Mouse (Mus musculus): ENCODE results near the gene Nup50.

The Nup50 gene

GRCm38 (mm10) chr15:84950053-84950452 is 26.8 kb downstream of the Nup50 start:
- DNase-seq (ENCODE audit: low spot score in 2 of 2), result no peak

- no peak for DNase-seq (ENCODE audit: low spot score in 2 of 2)
Measured at GRCm38 (mm10) chr15:84953259-84953658, 30.0 kb downstream of the Nup50 start.

GRCm38 (mm10) chr15:84957851-84958250 is 34.6 kb downstream of the Nup50 start:
- DNase-seq (ENCODE audit: low spot score in 2 of 2), result no peak

- DNase-seq (ENCODE audit: low spot score in 2 of 2), result no peak
Measured at GRCm38 (mm10) chr15:84958331-84958730, 35.1 kb downstream of the Nup50 start.

- DNase-seq (ENCODE audit: low spot score in 2 of 2), result no peak
Measured at GRCm38 (mm10) chr15:84959891-84960290, 36.7 kb downstream of the Nup50 start.

GRCm38 (mm10) chr15:84960692-84961091 is 37.5 kb downstream of the Nup50 start:
- no peak for DNase-seq (ENCODE audit: low spot score in 2 of 2)

- DNase-seq (ENCODE audit: low spot score in 2 of 2), result no peak
Measured at GRCm38 (mm10) chr15:84962518-84962917, 39.3 kb downstream of the Nup50 start.

GRCm38 (mm10) chr15:84964771-84965170 is 41.6 kb downstream of the Nup50 start:
- no peak for DNase-seq (ENCODE audit: low spot score in 2 of 2)

GRCm38 (mm10) chr15:84965575-84966360 is 42.6 kb downstream of the Nup50 start:
- DNase-seq (ENCODE audit: low spot score in 2 of 2), result peak in 1 of 2 experiments; percentile 74

- DNase-seq (ENCODE audit: low spot score in 2 of 2), result no peak
Measured at GRCm38 (mm10) chr15:84968534-84968933, 45.3 kb downstream of the Nup50 start.

GRCm38 (mm10) chr15:84972860-84973543 is 49.8 kb downstream of the Nup50 start:
- no peak for DNase-seq (ENCODE audit: low spot score in 2 of 2)

GRCm38 (mm10) chr15:84973544-84973871 is 50.3 kb downstream of the Nup50 start:
- DNase-seq (ENCODE audit: low spot score in 2 of 2), result no peak

- DNase-seq (ENCODE audit: low spot score in 2 of 2), result no peak
Measured at GRCm38 (mm10) chr15:84975729-84976128, 52.5 kb downstream of the Nup50 start.

- DNase-seq (ENCODE audit: low spot score in 2 of 2), result no peak
Measured at GRCm38 (mm10) chr15:84981609-84982313, 58.5 kb downstream of the Nup50 start.

GRCm38 (mm10) chr15:84982888-84983287 is 59.7 kb downstream of the Nup50 start:
- no peak for DNase-seq (ENCODE audit: low spot score in 2 of 2)

- no peak for DNase-seq (ENCODE audit: low spot score in 2 of 2)
Measured at GRCm38 (mm10) chr15:84983721-84984120, 60.5 kb downstream of the Nup50 start.

- DNase-seq (ENCODE audit: low spot score in 2 of 2), result no peak
Measured at GRCm38 (mm10) chr15:84985516-84986160, 62.4 kb downstream of the Nup50 start.

- DNase-seq (ENCODE audit: low spot score in 2 of 2), result no peak
Measured at GRCm38 (mm10) chr15:84986171-84987019, 63.2 kb downstream of the Nup50 start.

GRCm38 (mm10) chr15:84987020-84987815 is 64.0 kb downstream of the Nup50 start:
- DNase-seq (ENCODE audit: low spot score in 2 of 2), result peak; percentile 25 to 30
